Mouse (Mus musculus): Measurements from ENCODE around the gene Sh3d21. TPM values are rescaled to one million over a fixed set of nuclear protein-coding genes. Genes with fewer than 3 reads are reported as not detected.

Sh3d21 gene
- polyA plus RNA-seq (2015; fragmentation: Nextera tagmentation; extraction: Ambion mirVana): 12.1 and 13.8 TPM in 2 replicates

DNA sequence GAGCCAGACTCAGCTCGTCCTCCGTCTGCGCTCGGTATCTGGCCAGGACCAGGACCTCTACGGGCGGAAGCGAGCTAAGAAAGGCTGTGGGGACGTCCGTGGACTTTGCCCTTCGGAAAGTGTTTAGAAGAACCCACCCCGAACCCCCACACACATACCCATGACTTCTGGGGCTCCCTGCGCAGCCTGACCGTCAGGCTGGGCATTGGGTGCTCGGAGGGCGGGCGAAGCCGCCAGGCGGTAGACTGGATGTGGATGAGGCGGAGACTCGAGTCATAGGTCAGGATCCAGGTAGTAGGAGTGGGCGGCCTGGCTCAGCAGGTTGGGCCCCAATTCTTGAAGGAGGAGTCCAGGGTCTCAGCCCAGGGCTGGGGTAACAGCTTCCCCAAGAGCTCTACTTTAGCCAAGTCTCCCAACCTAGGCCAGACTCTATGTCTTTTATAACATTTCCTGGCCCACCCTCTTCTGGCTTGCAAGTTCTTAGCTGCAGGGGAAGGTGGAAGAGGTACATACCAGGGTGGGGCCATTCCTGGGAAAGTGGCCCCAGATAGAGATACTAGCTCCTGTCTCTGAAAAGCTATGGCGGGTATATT lies at the start of gene Sh3d21:
Gene Sh3d21, minus strand, starts transcription at position 425 of the 593 bp plus-strand sequence.
- Histone ChIP-seq H3K36me3 (peaks cover 25% of the 10 kb centered on the region), H3K27me3 (no peaks in the 10 kb centered on the region), H3K9ac (peak within 1 kb of the TSS; percentile 72), H3K4me1 (peaks cover 25% of the 10 kb centered on the region), H3K27ac (peak within 1 kb of the TSS; percentile 92), H3K4me3 (peak within 1 kb of the TSS; percentile 66), H3K9me3 (no peaks in the 10 kb centered on the region), H3K4me2 (peak within 1 kb of the TSS; percentile 97)
- 6% methylated on average over 22 of the region's 22 CpGs for WGBS
- ATAC-seq (ENCODE audit: insufficient number of reproducible peaks, low FRiP score, low TSS enrichment, low read depth): peak; percentile 8; the same call in 1 of the 2 replicates

GRCm38 (mm10) chr4:126207081-126207480 lies 43.8 kb upstream of the Sh3d21 start:
- H3K4me1 ChIP-seq: peaks cover 17% of the 10 kb centered on the region
- ATAC-seq (ENCODE audit: insufficient number of reproducible peaks, low FRiP score, low TSS enrichment, low read depth): no peak
- H3K36me3 ChIP-seq: no peaks in the 10 kb centered on the region
- H3K9ac ChIP-seq: no peak overlapping the region
- no peak overlapping the region for H3K4me2 ChIP-seq
- H3K27me3 ChIP-seq: no peaks in the 10 kb centered on the region
- no peaks in the 10 kb centered on the region for H3K9me3 ChIP-seq
- no peak overlapping the region for H3K4me3 ChIP-seq
- no peak overlapping the region for H3K27ac ChIP-seq
- WGBS: 65% methylated on average over 6 of the region's 6 CpGs

GRCm38 (mm10) chr4:126205386-126205785 lies 42.1 kb upstream of the Sh3d21 start:
- Histone ChIP-seq H3K9ac (no peak overlapping the region), H3K4me2 (no peak overlapping the region), H3K36me3 (no peaks in the 10 kb centered on the region), H3K9me3 (no peaks in the 10 kb centered on the region), H3K4me1 (peaks cover 23% of the 10 kb centered on the region), H3K4me3 (no peak overlapping the region), H3K27ac (no peak overlapping the region), H3K27me3 (no peaks in the 10 kb centered on the region)
- no peak for ATAC-seq (ENCODE audit: insufficient number of reproducible peaks, low FRiP score, low TSS enrichment, low read depth)
- WGBS: 85% methylated on average over 1 of the region's 1 CpGs

- H3K9me3 ChIP-seq: no peaks in the 10 kb centered on the region
- WGBS: 77% methylated on average over 12 of the region's 12 CpGs
- H3K9ac ChIP-seq: no peak overlapping the region
- H3K4me1 ChIP-seq: peaks cover 29% of the 10 kb centered on the region
- no peak overlapping the region for H3K27ac ChIP-seq
- H3K27me3 ChIP-seq: no peaks in the 10 kb centered on the region
- no peak overlapping the region for H3K4me2 ChIP-seq
- H3K36me3 ChIP-seq: no peaks in the 10 kb centered on the region
- no peak overlapping the region for H3K4me3 ChIP-seq
- no peak for ATAC-seq (ENCODE audit: insufficient number of reproducible peaks, low FRiP score, low TSS enrichment, low read depth)
These were observed 41.5 kb upstream of the Sh3d21 start for GRCm38 (mm10) chr4:126204661-126205230.

GRCm38 (mm10) chr4:126204016-126204415 lies 40.7 kb upstream of the Sh3d21 start:
- Histone ChIP-seq H3K4me2 (peak overlapping the region; percentile 12; the same call in 1 of the 2 replicates), H3K4me1 (peaks cover 32% of the 10 kb centered on the region), H3K27me3 (no peaks in the 10 kb centered on the region), H3K9me3 (no peaks in the 10 kb centered on the region), H3K36me3 (0 out of 2 replicates have a peak, but pooled peaks cover 3% of the 10 kb centered on the region), H3K4me3 (peak overlapping the region; percentile 69; the same call in 1 of the 2 replicates), H3K27ac (peak overlapping the region; percentile 99), H3K9ac (no peak overlapping the region)
- WGBS: 54% methylated on average over 8 of the region's 8 CpGs
- ATAC-seq (ENCODE audit: insufficient number of reproducible peaks, low FRiP score, low TSS enrichment, low read depth): no peak

DNA sequence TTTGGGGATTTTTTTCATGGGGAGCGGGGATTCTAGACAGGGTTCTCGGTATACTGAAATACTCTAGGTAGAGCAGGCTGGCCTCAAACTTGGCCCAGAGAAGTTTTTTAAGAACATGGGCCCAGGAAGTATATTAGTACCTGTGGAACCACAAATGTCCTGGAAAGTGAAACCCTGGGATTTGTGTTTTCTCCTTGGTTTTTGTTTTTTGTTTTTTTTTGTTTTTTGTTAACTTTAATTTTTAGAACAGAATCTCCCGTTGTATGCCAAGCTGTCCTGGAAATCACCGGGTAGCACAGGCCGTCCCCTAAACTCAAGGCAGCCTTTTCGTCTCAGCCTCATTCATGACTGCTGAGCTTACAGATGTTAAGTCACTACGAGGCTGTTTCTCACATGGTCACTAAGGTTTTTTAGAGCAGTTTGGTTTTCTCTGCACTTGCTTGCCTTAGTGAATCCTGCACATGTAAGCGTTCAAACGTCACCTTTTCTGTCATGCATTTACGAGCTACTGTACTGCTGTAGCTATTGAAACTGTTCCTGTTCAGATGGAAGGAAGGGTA lies 40.1 kb upstream of the Sh3d21 start:
- no peaks in the 10 kb centered on the region for H3K27me3 ChIP-seq
- 0 out of 2 replicates have a peak, but pooled peaks cover 3% of the 10 kb centered on the region for H3K36me3 ChIP-seq
- peak overlapping the region; percentile 69 for H3K4me3 ChIP-seq
- no peak for ATAC-seq (ENCODE audit: insufficient number of reproducible peaks, low FRiP score, low TSS enrichment, low read depth)
- H3K4me2 ChIP-seq: peak overlapping the region; percentile 48
- H3K9me3 ChIP-seq: no peaks in the 10 kb centered on the region
- peaks cover 34% of the 10 kb centered on the region for H3K4me1 ChIP-seq
- H3K27ac ChIP-seq: peak overlapping the region; percentile 99
- WGBS: 52% methylated on average over 10 of the region's 10 CpGs
- H3K9ac ChIP-seq: peak overlapping the region; percentile 20

DNA sequence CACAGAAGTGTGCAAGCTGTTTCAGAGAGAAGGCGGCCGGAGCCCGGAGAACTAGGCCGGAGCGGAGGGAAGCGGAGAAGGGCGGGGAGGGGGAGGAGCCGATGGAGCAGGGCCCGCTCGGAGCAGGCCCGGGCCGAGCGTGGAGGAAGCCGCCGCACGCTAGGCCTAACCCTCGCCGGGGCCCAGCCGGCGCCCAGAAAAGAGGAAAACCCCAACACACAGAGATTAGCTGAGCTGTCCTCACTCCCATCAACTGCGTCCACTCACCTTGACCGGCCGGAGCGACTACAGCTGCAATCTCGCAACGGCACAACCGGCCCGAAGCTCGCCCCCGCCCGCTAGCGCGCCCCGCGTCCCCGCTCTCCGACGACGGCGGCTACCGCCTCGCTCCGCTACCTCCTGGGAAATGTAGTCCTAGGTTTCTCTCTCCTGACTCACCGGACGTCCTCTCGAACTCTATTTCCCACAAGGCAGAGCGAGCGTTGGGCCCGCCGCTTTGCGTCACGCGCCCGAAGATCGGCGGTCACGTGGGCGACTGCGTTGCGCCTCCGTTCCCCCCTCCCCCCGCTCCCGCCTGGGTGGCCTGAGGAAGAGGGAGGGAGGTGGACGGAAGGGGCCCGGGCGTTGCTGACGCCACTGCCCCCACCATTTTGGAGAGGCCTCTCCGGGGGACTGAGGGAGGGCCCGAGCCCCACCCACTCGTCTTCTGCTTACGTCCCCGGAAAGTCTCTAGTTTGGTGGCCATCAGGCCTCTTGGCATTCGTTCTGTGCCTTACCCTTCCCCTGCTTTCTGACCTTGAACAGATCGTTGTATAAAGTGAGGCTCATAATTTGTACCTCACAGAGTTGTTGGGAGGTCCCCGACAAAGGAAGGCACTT lies 39.3 kb upstream of the Sh3d21 start, which contains the start of gene Thrap3:
Gene Thrap3, minus strand, starts transcription at position 458 of the 879 bp plus-strand sequence.
- WGBS: under 1% methylated on average over 75 of the region's 75 CpGs
- Histone ChIP-seq H3K4me1 (peaks cover 38% of the 10 kb centered on the region), H3K27ac (peak within 1 kb of the TSS; percentile 99), H3K4me2 (peak within 1 kb of the TSS; percentile 54), H3K27me3 (no peaks in the 10 kb centered on the region), H3K4me3 (peak within 1 kb of the TSS; percentile 69), H3K9me3 (no peaks in the 10 kb centered on the region), H3K9ac (peak within 1 kb of the TSS; percentile 73), H3K36me3 (0 out of 2 replicates have a peak, but pooled peaks cover 3% of the 10 kb centered on the region)
- ATAC-seq (ENCODE audit: insufficient number of reproducible peaks, low FRiP score, low TSS enrichment, low read depth): peak; percentile 99

- peaks cover 39% of the 10 kb centered on the region for H3K4me1 ChIP-seq
- under 1% methylated on average over 28 of the region's 28 CpGs for WGBS
These were observed 38.4 kb upstream of the Sh3d21 start for GRCm38 (mm10) chr4:126201514-126202302.

DNA sequence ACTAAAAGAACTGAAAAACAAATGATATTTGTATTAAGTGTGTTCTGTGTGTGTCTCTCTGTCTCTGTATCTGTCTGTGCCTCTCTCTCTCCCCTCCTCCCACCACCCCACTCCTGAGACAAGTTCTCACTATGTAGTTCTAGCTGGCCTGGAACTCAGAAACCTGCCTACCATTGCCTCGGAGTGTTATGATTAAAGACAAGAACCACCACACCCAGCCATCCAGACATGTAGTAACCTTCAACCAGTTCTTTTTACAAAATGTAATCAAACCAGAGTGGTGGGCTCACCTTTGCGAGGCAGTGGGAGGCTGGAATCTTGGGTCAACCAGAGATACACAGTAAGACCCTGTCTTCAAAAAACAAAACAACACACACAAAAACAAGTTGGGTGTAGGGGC lies 37.4 kb upstream of the Sh3d21 start:
- no peaks in the 10 kb centered on the region for H3K9me3 ChIP-seq
- 0 out of 2 replicates have a peak, but pooled peaks cover 3% of the 10 kb centered on the region for H3K36me3 ChIP-seq
- WGBS: 41% methylated on average over 2 of the region's 2 CpGs
- peaks cover 39% of the 10 kb centered on the region for H3K4me1 ChIP-seq
- no peaks in the 10 kb centered on the region for H3K27me3 ChIP-seq
- peak overlapping the region; percentile 99; the same call in 1 of the 2 replicates for H3K27ac ChIP-seq
- peak overlapping the region; percentile 54 for H3K4me2 ChIP-seq
- peak overlapping the region; percentile 69 for H3K4me3 ChIP-seq
- no peak for ATAC-seq (ENCODE audit: insufficient number of reproducible peaks, low FRiP score, low TSS enrichment, low read depth)
- H3K9ac ChIP-seq: 0 out of 2 replicates have a peak overlapping the region, but pooled peaks have one; percentile 73

More at GRCm38 (mm10) chr4:126201514-126202302, 38.4 kb upstream of the Sh3d21 start:
- ATAC-seq (ENCODE audit: insufficient number of reproducible peaks, low FRiP score, low TSS enrichment, low read depth): no peak
- 0 out of 2 replicates have a peak, but pooled peaks cover 3% of the 10 kb centered on the region for H3K36me3 ChIP-seq
- H3K9me3 ChIP-seq: no peaks in the 10 kb centered on the region
- peak overlapping the region; percentile 99 for H3K27ac ChIP-seq
- no peaks in the 10 kb centered on the region for H3K27me3 ChIP-seq
- H3K4me2 ChIP-seq: peak overlapping the region; percentile 54
- H3K4me3 ChIP-seq: peak overlapping the region; percentile 69
- H3K9ac ChIP-seq: peak overlapping the region; percentile 73

GRCm38 (mm10) chr4:126200036-126200435 lies 36.7 kb upstream of the Sh3d21 start:
- H3K9me3 ChIP-seq: no peaks in the 10 kb centered on the region
- 27% methylated on average over 1 of the region's 1 CpGs for WGBS

More at GRCm38 (mm10) chr4:126200036-126200435, 36.7 kb upstream of the Sh3d21 start:
- Histone ChIP-seq H3K4me1 (peaks cover 39% of the 10 kb centered on the region), H3K4me2 (peak overlapping the region; percentile 54), H3K27ac (no peak overlapping the region), H3K27me3 (no peaks in the 10 kb centered on the region), H3K4me3 (peak overlapping the region; percentile 69), H3K9ac (no peak overlapping the region), H3K36me3 (0 out of 2 replicates have a peak, but pooled peaks cover 4% of the 10 kb centered on the region)
- no peak for ATAC-seq (ENCODE audit: insufficient number of reproducible peaks, low FRiP score, low TSS enrichment, low read depth)

All from limb, embryonic 15.5 days (tissue).